Mouse (Mus musculus) midbrain, embryonic 10.5 days (tissue): Measurements from ENCODE around the gene Fam160b1. TPM values are rescaled to one million over a fixed set of nuclear protein-coding genes. Genes with fewer than 3 reads are reported as not detected.

Source experiments
- polyA plus RNA-seq: library from polyadenylated mRNA; unstranded; fragments of >200 nt; fragmentation: Nextera tagmentation; extraction: Ambion mirVana; gene quantifications from 2 replicates; pipeline ENCODE4 v1.2.1, GENCODE M21; 2016

The Fam160b1 gene
- polyA plus RNA-seq, 1 experiment from 2014 or later = 10.2 TPM

Other genes with a start within 250 kb of the Fam160b1 start
- 17.8 and 22.2 TPM in 2 replicates for gene Ablim1, start 45.8 kb upstream of the Fam160b1 start, polyA plus RNA-seq
- gene Trub1, start 92.2 kb downstream of the Fam160b1 start, polyA plus RNA-seq = 22.5 and 22.7 TPM in 2 replicates